Mouse (Mus musculus): ENCODE data around the gene 0610030E20Rik.
A peak's percentile ranks its signal among the peaks of the same experiment; 100 is the strongest.

0610030E20Rik gene

DNA sequence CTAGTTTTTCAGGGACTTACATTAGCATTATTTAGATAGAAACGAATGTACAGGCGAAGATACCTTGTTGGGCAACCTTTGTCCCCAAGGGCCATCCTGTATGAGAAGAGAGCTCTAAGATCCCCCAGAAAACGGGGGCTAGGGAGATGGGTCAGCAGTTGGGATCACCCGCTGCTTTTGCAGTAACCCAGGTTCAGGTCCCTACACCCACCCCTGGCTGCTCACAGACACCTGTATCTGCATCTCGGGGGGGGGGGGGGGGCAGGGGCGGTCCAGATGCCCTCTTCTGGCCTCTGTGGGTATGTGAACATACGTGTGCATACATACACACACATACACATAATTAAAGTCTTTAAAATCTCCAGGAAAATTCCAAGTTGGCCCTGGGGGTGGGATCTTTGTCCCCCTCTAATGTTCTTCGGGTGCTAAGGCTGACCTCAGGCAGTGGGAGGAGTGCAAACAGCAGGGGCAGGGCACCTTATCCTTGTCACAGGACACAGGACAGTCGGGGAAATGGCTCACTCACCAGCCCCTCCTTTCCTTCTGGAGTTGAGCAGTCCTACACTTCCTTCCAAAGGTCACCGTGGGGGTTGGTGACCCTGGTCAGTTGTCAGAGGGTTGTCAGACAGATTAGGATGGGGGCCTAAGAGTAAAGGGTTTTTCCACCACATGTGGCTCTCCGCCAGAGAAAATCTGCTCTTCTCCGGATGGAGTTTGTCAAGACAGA lies 43.8 kb downstream of the 0610030E20Rik start:
- no peak for DNase-seq (ENCODE audit: low spot score in 2 of 2)

DNA sequence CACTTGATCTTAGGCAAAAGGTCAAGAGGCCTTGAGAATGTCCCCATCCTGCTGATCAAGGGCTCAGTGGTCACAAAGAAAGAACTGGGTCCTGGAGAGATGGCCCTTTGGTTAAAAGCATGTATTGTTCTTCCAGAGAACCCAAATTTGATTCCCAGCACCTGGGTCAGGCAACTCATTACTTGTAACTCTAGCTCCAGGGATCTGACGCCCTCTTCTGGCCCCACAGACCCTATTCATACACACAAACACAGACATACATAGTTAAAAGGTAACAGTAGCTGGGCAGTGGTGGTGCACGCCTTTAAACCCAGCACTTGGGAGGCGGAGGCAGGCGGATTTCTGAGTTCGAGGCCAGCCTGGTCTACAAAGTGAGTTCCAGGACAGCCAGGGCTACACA lies 45.2 kb downstream of the 0610030E20Rik start:
- no peak for DNase-seq (ENCODE audit: low spot score in 2 of 2)

DNA sequence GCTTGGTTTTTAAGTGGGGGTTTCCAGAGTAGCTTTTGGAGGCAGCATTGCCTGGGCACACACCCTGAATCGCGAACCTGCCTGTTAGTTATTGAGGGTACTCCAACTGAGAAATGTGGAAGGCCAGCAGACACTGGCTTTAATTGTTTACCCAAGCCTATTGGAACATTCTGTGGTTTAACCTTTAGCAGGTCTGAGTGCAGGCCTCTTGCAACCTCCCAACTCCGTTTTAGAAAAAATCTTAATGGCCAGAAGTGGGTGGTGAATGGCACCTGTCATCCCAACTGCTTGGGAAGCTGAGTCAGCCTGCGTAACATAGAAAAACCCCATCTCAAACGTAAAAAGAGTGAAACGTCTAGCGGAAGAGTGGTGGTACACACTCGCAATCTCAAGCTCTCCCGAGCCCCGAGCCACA lies 49.7 kb downstream of the 0610030E20Rik start:
- DNase-seq (ENCODE audit: low spot score in 2 of 2): no peak

DNA sequence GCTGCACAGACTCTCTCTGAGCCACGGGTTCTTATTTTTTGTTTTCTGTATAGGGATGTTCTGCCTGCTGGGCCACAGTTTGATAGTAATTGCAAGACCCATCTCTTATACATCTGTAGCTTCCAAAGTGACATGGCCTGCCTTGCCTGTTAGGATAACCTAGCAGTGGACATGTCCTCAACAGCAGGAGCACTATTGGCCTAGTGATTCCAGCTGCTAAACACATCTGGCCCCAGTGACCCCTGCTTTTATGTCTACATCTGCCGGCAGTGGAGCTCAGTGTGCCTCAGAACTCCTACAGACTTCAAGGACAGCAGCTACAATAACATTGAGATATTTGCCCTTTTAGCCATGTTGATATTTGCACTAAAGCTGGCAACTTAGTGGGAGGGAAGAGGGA lies 52.9 kb downstream of the 0610030E20Rik start:
- no peak for DNase-seq (ENCODE audit: low spot score in 2 of 2)

DNA sequence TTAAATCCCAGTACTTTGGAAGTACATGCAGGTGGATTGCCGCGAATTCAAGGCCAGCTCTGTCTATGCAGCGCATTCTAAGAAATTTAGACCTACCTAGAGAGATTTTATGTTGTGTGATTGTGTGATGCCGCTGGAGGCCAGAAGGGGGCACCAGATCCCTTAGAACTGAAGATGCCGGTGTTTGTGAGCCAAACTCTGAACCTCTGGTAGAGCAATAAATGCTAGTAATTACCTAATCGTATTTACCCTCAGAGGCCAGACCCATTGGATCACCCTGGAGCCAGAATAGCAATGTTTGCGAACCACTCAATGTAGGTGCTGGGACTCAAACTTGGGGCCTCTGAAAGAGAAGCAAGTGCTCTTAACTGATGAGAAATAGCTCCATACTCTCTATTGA lies 54.8 kb downstream of the 0610030E20Rik start:
- peak; percentile 44 to 76 for DNase-seq (ENCODE audit: low spot score in 2 of 2)

Data from thymus, postnatal 10 days (tissue).